Mouse (Mus musculus): ENCODE measurements around the gene Hspa12a.

The Hspa12a gene

GRCm38 (mm10) chr19:58859357-58859756 is 84.1 kb downstream of the Hspa12a start:
- DNase-seq, result no peak

DNA sequence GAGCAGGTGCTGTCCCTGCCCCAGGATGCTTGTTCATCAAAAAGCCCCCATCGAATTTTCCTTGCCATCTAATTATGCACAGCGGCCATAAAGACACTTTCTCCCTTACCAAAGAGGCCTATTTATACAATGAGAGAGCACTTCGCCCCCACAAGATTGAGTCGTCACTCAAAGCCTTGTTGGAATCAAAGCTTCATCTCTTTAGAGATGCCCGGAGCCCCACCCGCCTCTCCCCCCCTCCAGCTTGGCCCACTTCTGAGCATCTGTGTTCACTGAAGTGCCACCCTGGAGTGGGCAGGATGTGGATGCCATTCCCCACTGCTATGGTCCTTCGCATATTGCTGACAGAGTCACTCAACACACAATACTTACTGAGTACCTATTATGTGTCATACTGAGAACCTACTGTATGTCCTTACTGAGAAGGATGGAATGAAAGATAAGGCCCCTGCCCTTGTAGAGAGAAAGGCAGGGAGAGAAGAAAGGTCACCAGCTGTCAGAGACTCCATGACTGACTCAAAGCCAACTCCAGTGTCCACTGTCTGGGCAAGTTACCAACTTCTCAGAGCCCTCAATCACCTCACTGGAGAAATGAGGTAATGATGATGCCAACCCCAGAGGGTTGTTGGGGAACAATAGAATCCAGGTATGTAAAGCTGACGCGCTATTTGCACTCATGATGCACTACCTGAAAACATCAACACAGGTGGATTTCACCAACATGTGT is 87.2 kb downstream of the Hspa12a start:
- no peak for DNase-seq

DNA sequence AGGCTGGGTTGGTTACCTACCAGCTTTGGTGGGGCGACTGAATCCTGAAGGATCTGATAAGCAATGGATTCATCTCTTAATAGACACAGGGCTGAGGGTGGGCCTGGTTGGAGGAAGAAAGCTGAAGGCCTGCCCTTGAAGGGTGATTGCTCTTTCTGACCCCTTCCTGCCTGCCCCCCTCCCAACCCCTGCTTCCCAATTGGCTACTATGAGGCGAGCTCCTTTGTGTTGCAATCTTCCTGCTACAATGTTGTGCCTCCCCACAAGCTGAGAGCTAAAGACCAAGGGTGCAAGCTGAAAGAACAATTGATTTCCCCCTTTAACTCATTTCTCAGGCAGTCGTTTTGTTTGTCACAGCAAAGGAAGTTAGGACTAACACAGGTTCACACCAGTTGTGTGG is 88.6 kb downstream of the Hspa12a start:
- DNase-seq, result no peak

- DNase-seq, result peak; percentile 91
Measured at GRCm38 (mm10) chr19:58853036-58853735, 90.3 kb downstream of the Hspa12a start.

GRCm38 (mm10) chr19:58850719-58851466 is 92.6 kb downstream of the Hspa12a start:
- peak; percentile 47 for DNase-seq

GRCm38 (mm10) chr19:58849333-58850131 is 93.9 kb downstream of the Hspa12a start:
- DNase-seq, result no peak

DNA sequence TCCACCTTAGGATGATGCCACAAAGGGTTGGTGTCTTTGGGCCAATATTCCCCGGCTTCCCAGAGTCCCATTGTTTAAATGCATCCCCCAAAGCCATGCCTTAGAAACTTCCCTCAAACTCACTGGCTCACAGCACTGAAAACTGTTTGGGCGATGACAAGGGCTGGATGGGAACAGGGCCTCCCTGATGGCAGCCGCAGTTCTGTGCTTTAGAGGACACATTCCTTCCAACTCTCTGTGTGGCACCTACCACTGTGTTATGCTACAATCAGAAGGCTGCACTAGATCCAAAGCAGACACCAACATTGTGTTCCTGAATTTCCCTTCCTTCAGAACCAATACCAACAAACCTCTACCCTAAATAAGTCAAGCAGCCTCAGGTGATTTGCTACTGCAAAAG is 99.8 kb downstream of the Hspa12a start:
- DNase-seq, result no peak

DNA sequence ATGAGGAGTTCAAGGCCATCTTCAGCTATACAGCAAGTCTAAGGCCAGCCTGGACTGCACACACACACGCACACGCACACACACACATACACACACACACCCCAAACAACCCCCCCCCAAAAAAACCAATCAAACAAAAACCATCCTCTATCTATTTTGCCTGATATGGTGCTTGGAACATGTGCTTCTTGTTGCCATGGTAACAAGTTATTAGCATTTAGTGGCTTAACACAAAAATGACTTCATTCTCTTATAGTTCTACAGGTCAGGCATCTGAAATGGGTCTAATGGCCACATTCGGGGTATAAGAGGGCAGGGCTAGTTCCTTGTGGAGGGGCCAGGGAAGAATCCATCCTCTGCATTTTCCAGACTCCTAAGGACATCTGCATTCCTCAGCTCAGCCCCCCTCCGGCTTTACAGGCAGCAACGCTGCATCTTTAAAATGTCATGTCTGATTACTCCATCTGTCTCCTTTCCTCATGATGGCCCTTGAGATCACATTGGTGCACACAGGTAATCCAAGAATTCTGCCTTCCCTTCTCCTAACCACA is 102.7 kb downstream of the Hspa12a start:
- DNase-seq, result no peak

GRCm38 (mm10) chr19:58839806-58840205 is 103.6 kb downstream of the Hspa12a start:
- peak; percentile 52 for DNase-seq

DNA sequence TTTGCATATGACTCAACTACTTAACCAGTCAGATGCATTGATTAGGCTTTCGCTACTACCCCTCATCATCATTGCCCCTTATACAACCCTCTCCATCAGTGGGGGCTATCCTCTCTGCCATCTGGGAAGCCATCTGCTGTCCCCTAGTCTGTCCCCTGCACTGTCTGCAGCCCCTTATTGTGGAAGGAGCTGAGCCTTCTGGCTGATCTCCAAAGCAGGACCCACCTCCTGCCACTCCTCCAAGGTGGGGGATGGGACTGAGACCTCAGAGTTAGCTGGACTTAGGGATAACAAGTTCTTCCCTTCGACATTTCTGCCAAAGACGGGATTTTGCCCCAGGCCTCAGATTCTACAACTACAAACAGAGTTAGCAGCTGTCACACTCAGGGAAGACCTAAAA is 104.1 kb downstream of the Hspa12a start:
- no peak for DNase-seq

- peak; percentile 63 for DNase-seq
Measured at GRCm38 (mm10) chr19:58838706-58839105, 104.7 kb downstream of the Hspa12a start.

GRCm38 (mm10) chr19:58833639-58834180 is 109.7 kb downstream of the Hspa12a start:
- DNase-seq, result no peak

- no peak for DNase-seq
Measured at GRCm38 (mm10) chr19:58832988-58833387, 110.5 kb downstream of the Hspa12a start.

DNA sequence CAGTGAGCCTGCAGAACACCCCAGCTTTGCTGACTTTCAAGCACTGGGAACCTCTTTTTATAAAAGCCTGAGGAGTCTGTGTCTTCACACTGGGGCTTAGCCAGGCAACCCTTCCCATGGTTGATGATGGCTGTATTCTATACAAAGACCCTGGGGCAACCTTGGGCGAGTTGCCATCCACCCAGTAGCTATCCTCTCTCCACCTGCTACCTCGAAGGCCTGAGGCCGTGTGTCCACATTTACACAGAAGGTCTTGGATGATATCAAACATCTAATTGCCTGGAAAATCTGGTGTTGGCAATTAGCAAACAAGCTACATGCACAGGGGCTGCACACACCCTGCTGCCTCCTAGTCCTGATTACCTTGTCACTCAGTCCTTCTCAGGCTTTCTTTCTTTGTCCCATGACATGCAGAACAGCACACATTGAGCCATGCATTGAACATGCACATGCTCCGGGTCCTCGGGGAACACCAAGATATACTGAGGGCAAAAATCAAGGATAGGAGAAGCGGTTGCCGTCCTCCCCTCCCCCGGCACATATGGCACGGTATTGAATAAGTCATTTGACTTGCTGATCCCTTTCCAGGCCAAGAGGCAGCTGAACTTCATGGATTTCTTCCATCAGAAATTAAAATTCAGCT is 112.1 kb downstream of the Hspa12a start:
- DNase-seq, result no peak

GRCm38 (mm10) chr19:58830182-58830581 is 113.3 kb downstream of the Hspa12a start:
- DNase-seq, result no peak

GRCm38 (mm10) chr19:58829575-58829974 is 113.9 kb downstream of the Hspa12a start:
- DNase-seq, result peak; percentile 54

DNA sequence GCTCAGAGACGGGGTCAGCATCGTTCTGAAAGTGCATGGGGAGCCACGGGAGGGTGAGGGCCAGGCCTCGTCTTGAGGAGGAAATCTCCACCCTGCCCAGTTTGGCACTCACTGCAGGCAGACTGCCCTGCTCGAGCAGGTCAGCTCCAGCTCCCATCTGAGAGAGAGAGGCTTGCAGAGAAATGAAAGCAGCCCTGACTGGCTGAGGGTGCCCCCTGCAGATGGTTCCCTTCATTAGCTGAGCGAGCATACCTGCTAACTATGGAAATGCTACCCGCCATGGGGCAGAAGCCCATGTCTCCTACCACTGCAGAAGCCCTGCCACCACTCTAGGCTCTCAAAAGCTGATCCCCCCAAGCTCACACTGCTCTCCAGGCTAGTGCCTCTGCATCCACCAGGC is 115.8 kb downstream of the Hspa12a start:
- no peak for DNase-seq

DNA sequence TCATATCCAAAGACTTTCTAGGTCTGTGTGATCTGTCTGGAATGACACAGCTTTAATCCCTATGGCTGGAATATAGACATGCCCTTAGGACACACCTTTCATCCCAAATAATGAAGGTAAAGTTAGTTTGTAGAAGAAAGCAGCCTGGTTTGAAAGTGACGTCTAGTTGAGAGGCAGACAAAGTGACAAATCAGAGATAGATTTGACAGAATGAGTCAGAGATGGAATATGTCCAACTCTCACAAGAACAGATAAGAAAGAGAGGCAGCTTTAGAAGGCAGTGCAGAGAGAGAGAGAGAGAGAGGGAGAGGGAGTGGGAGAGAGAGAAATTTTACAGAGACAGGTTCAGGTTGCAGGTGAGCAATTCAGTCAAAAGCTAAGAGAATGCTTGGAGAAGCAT is 119.1 kb downstream of the Hspa12a start:
- no peak for DNase-seq

GRCm38 (mm10) chr19:58823301-58823700 is 120.2 kb downstream of the Hspa12a start:
- DNase-seq, result no peak

GRCm38 (mm10) chr19:58822454-58823200 is 120.8 kb downstream of the Hspa12a start:
- peak; percentile 62 for DNase-seq

All from kidney, adult 11 months (tissue).